Mouse (Mus musculus) gastrocnemius, adult 18-20 months (tissue): ENCODE measurements at regions not wholly inside any gene's neighbourhood (a gene's known extent, or its start where the extent isn't known, plus 50 kb on each side); places are given as distances from the start of the nearest gene placed in this dataset.

Experiments
- DNase-seq: peaks from one replicate; pipeline ENCODE4 v3.0.0; 2021; ENCODE audit warnings: low spot score

- DNase-seq: no peak
Observed at GRCm38 (mm10) chr3:52546035-52546434, 277.9 kb downstream of the Foxo1 start.

GRCm38 (mm10) chr3:52543006-52543405, 274.9 kb downstream of the Foxo1 start:
- peak; percentile 40 for DNase-seq

GRCm38 (mm10) chr3:52540862-52541380, 272.8 kb downstream of the Foxo1 start:
- DNase-seq: no peak

DNA sequence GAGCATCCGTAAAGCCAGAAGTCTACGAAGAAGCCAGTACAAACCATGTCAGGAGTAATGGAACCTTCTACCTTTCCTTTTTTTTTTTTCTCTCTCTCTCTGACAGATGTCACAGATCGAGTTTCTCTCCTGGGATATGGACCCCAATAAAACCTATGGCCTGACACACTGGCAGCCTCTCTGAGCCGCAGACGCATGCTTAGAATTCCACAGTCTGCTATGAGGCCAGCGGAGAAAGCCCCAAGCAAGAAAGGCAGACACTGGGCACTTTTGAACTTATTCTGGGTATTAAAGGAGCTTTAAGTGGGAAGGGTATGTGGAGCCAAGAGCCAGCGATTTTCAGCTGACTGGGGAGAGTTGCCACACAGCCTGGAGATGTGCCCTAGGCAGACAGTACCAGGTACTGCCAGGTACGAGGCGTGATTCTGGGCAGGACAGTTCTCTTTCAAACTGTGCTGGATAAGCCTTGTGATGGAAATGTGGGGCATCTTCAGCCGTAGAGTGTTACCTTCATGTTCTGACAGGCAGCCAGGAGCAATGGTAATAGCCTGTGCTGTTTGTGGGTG, 271.8 kb downstream of the Foxo1 start:
- peak; percentile 22 for DNase-seq

DNA sequence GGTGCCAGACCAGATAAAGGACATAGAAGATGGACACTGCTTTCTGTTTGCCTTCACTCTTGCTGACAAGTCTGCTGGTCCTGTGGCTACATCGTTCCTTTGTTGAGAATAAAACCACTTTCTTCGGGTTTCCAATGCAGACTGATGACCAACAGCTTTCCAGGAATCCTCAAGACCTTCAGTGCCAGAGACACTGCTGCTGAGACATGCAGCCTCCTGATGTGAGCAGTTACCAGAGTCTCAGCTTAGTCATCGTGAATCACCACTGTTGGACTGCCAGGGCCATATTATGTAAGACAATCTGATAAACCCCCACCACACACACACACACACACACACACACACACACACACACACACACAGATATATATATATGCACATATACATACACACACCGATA, 270.2 kb downstream of the Foxo1 start:
- no peak for DNase-seq

- DNase-seq: no peak
Observed at GRCm38 (mm10) chr3:52537362-52537911, 269.3 kb downstream of the Foxo1 start.

DNA sequence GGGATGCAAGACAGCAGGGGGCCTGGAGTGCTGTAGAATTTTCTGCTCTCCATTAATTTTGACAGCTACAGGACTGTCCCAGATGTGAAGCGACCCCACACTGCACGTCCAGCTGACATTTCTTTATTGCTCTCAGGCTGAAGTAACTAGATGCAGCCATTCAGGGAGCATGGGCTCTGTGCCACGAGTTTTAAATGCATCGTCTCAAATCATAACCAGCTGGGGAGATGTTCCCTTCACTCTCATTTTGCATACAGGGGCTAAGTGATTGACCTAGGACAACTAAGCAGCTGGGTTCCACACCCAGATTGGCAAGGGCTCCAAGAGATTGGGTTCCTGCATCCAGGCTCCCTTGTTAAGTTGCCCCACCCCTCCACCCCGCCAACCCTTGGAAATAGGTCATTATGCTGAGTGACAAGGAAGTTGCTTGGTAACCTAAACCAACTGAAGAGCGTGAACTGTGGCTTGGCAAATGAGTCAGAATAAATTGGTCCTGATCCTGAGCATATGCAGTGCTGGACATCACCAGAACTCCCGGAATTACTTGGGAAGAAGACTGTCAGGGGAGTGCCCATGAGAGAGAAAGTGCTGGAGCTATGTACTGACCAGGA, 267.4 kb downstream of the Foxo1 start:
- DNase-seq: peak; percentile 54

GRCm38 (mm10) chr3:52534118-52534517, 266.0 kb downstream of the Foxo1 start:
- no peak for DNase-seq

- DNase-seq: no peak
Observed at GRCm38 (mm10) chr3:52531686-52532351, 263.7 kb downstream of the Foxo1 start.

DNA sequence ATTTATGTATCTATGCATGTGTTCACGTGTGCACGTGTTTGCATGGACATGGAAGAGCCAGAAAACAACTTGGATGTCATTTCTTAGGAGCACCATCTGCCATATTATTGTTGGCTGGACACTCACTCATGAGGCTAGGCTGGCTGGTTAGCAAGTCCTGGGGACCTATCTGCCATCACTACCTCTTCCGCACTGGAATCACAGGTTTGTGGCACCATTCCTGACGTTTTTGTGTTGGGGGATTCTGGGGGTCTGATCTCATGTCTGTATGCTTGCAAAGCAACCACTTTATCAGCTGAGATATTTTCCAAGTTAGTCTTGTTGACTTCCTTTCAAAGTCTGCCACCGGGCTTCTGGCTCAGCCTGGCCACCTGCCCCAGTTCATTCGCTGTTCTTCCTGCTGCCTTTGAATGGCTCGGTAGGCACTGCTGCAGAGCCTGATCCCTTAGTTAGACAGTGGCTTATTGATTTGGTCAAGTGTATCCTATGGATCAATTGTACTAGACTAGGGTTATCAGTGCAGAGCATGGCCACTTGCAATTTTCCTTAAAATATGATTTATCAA, 262.4 kb downstream of the Foxo1 start:
- no peak for DNase-seq

DNA sequence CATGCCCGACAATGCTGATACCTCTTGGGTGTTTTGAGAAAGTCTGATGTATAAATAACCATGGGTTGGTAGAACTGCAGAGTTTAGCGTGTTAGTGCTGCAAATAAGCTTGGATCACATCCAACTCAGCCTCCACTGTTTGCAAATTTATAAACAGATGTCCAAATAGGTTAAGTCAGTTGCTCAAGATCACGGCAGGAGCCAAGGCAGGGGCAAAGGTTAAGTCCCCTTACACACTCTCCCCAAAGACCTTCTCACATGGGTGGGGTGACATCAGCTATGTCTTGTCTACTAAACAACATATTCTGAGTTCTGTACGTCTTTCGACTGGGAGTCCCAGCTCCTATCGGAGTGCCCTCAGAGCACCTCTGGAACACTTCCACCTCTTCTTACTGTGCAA, 261.0 kb downstream of the Foxo1 start:
- DNase-seq: peak; percentile 75

DNA sequence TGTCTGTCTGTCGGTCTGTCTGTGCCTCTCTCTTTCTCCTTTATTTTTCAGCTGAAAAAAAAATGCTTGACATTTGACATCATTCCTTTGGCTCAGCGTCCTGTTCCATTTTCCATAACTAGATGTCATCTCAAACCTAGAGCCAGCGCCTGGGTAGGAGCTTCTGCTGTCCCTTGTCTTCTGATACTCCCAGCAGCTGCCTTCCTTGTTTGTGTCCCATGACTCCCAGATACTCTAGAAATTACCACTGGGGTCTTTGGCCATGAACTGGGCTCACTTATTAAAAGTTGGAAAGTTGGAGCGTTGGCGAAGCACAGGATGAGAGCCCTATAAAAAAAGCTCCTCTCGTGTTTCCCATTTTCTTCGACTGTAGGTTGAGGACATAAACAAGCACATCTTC, 260.4 kb downstream of the Foxo1 start:
- DNase-seq: peak; percentile 65

GRCm38 (mm10) chr3:52527781-52528180, 259.6 kb downstream of the Foxo1 start:
- DNase-seq: peak; percentile 19

GRCm38 (mm10) chr3:52527010-52527754, 259.0 kb downstream of the Foxo1 start:
- peak; percentile 77 for DNase-seq

DNA sequence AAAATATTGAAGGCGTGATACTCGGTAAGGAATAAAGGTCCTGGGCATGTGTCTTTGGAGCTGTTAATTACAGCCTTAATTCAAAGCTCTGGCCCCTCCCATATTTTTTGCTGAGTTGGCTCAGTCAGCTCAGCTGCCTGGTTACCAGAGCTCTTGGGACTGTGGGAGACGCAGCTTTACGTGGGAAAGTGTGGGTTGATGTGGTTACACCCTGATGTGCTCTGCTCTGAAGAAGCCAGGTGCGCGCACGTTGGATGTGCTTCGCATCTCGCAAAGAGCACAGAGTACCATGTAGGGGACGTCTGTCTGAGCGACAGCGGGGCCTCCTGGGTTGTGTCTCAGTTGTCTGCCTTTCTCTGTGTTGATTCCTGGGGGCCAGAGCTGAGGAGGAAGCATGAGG, 254.8 kb downstream of the Foxo1 start:
- DNase-seq: no peak

DNA sequence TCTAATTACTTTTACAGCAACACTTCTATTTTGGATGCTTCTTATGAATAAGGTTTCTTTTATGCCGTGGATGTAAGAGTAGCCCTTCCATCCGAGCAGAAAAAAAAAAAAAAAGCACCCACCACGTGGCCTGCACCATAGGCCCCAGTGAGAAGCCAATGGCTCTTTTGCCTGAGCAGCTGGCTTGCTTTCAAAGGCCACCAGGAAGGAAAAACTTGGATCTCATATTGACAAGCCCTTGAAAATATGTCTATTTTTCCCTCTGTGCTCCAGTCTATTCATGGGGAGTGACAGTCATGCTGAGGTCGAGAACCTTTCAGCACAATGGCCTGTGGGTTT, 252.4 kb downstream of the Foxo1 start:
- DNase-seq: no peak

DNA sequence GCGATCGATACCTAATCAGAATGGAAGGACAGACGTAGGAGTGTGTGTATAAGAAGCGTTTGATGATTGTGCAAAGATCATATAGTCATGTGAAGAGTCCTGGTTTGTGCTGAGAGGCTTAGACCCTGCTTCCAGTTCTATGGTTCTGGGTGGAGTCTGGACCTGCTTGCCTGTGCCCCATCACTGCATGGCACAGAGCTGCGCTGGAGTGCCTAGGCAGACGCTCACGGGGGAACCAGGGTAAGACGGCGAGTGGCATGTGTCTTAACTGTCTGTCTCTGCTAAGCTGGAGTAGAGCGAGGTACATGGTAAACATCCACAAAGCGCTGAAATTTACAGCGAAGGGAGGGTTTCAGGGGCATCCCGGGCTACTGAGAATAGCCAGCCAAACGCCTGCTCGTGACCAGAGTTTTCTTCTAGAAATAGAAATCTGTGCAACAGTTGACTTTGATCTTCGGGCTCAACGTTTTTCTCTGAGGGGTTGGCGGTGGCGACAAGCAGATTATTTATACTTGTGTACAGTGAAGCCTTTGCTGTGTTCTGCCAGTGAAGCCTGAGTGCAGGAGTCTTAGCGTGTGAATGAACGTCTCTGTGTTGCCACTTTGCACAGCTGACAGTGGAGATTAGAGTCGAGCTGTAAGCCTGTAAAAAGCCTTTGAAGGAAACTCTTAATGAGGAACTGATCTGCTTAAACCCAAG, 251.9 kb downstream of the Foxo1 start:
- no peak for DNase-seq

DNA sequence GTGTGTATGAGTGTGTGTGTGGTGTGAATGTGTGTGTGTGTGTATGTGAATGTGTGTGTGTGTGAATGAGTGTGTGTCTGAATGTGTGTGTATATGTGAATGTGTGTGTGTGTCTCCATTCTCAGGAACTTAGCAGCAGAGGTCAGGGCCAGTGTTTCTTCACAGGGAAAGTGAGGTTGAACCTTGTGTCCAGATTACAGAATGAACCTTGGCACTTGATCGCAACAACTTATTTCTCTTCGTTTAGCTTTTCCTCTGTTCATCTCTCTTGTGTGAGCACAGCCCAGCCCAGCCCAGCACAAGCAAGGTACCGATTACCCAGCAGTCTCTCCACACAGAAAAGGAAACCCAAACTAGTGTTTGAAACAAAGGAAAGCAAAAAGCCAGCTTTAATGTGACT, 249.7 kb downstream of the Foxo1 start:
- no peak for DNase-seq

DNA sequence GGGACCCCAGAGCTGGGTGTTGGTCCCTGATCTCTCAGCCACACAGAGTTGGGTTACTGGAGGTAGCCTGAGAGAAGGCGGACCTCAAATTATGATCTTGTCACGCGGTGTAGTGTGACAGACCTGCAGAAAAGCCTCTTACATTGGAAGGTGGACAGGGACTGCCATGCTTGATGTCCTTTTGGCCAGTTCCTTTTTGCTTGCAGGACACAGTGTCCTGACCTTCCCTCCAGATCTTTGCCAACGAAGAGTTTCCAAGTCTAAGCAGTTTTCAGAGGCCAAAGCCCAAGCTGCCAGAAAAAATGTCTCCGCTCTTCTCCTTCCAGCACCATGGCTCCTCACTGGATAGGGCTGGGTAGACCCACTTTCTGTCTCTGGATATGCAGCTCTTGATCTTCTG, 248.6 kb downstream of the Foxo1 start:
- peak; percentile 70 for DNase-seq

- DNase-seq: no peak
Observed at GRCm38 (mm10) chr3:52512761-52513160, 244.6 kb downstream of the Foxo1 start.

DNA sequence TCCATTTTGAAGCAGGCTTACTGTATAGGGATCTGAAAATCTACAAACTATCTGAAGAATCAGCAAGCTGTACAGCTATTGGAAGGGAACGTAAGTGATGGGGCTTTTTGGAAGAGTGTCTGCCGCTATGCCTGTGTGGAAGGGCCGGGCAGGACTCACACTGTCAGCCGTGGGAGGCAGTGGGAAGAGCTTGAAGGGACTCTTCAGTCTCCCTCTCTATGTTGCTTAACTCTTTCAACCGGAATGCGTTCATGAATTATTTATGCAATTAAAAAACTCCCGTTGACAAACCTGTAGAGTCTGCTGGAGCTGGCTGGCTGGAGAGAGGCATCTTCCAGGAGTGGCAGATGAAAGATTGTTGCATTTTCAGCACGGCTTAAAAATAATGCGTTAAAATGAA, 243.4 kb downstream of the Foxo1 start:
- DNase-seq: no peak
